Mouse (Mus musculus): ENCODE data around the gene Zfp791. TPM values are rescaled to one million over a fixed set of nuclear protein-coding genes. Genes with fewer than 3 reads are reported as not detected.

Gene Zfp791
- not detected in 4 replicates for total RNA-seq (2023)

DNA sequence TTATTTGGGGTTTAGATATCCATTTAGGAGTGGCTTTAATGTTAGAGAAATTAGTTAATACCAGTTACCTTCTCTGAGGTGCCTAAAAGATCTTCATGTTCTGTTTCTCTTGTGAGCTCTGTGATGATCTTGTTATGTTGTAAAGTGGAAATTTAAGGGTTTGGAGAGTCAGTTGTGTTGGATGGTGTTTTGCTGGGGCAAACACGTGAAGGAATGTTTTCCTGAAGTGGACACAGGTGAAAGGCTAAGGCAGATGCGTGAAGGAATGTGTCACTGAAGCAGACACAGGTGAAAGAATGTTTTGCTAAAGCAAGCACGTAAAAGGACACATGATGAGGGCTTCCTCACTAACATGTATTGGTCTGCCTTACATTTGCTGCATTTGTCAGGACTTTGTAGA is at the start of gene Zfp791:
TSS of gene Zfp791 (minus strand) at position 101 of the 400 bp plus-strand sequence.

DNA sequence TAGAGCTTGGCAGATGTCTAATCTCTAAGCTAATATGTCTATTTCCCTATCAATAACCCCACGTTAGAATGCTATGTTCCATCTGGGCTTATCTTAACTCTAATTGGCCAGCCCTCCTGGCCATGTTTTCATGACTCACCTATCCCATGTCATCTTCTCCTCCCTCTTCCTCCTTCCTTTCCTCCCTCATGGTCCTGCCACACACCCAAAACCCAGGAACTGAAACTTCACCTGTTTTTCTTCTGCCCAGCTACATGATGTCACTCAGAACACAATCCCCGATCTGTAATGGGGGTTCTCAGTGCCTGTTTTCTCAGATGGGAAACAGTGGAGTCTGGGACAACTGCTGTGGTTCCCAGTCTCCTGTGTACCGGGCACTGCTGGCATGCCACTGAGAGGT is 28.7 kb upstream of the Zfp791 start, which contains the start of gene Cks1brt:
TSS of gene Cks1brt (plus strand) at position 301 of the 400 bp plus-strand sequence.

GRCm38 (mm10) chr8:85083108-85083813 is 39.6 kb downstream of the Zfp791 start, which contains the start of gene Man2b1:
TSS of gene Man2b1 (plus strand) at chr8:85083270.

DNA sequence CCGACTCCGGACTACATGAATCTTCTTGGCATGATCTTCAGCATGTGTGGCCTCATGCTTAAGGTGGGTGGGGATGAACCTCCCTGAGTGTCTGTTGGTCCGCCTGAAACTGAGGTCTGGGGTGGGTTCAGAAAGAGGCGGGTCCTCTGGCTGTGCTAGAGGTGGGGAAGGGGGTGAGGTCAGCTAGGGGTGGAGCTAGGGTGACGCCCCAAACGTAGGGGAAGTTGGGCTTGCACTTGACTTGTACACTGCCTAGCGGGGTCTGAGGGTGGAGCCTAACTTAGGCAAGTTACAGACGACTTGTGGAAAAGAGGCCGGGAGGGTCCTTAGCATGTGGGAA is 41.7 kb downstream of the Zfp791 start, which contains the start of gene Wdr83:
TSS of gene Wdr83 (minus strand) at position 91 of the 340 bp plus-strand sequence.

GRCm38 (mm10) chr8:85080532-85081215 is 42.2 kb downstream of the Zfp791 start, which contains the start of gene Wdr83os:
TSS of gene Wdr83os (plus strand) at chr8:85080740.

GRCm38 (mm10) chr8:85071514-85072281 is 51.2 kb downstream of the Zfp791 start, which contains the start of gene Dhps:
TSS of gene Dhps (plus strand) at chr8:85071757.

DNA sequence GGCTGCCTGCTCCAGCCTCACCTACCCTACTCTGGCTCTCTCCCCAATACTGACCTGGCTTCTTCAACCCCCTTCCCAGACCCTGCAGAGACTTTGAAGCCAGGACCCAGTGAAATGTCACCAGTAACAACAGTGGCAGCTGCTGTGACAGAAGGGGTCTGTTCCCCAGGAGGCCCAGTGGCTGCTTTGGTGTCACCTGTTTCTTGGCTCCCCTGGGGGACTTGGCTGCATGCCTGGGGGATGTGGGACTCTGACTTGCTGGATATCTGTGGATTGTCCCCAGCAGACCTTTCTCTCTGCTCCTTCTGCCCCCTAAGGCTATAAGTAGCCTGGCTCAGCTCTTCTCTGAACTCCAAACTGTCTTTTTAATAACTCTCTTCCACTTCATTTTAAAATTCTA is 54.9 kb downstream of the Zfp791 start, which contains the start of gene Gm5741:
TSS of gene Gm5741 (minus strand) at position 1 of the 400 bp plus-strand sequence.

DNA sequence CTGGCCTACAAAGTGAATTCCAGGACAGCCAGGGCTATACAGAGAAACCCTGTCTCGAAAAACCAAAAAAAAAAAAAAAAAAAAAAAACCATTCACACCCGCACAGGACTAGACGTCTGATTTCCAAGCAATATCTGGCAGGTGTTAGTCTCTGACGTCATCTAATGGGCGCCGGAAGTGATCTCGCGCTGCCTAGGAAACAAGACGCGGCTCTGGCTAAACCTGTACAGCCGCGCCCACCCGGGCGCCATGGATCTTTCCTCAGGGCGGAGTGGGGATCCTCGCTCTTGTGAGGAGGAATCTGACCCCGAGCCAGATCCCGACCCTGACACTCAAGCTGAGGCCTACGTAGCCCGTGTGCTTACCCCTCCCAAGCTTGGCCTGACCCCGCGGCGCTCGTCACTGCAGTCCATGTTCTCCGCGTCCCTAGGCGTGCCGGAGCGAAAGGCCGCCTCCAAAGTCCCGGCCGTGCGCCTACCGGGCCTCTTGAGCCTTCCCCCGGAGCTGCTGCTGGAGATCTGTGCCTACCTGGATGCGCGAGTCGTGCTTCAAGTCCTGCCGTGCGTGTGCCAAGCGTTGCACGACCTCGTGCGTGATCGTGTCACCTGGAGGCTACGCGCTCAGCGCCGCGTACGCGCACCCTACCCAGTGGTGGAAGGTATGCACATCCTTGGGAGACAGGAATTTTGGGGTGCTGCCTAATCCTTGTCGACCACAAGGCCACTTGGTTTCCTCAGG is 62.8 kb downstream of the Zfp791 start, which contains the start of gene Fbxw9:
TSS of gene Fbxw9 (plus strand) at position 177 of the 738 bp plus-strand sequence.

Other genes starting within 250 kb of the Zfp791 start
- gene Gcdh, start 229.2 kb downstream of the Zfp791 start, total RNA-seq (2023): 19.0 to 33.9 TPM (median 24.8 TPM) in 4 replicates
- gene Klf1, start 221.2 kb downstream of the Zfp791 start, total RNA-seq (2023): 0.39 TPM in 1 of 4 replicates, not detected in the others
- gene Dnase2a, start 214.5 kb downstream of the Zfp791 start, total RNA-seq (2023): 56.5 to 67.9 TPM (median 65.7 TPM) in 4 replicates
- 0.18 to 0.44 TPM (median 0.31 TPM) in 4 replicates for gene Mast1, start 185.7 kb downstream of the Zfp791 start, total RNA-seq (2023)
- gene Rtbdn, start 176.1 kb downstream of the Zfp791 start, total RNA-seq (2023): not detected in 4 replicates
- gene Gm49661, start 153.7 kb downstream of the Zfp791 start, total RNA-seq (2023): 3.3 TPM in 1 of 4 replicates, not detected in the others
- 55.0 to 57.2 TPM (median 55.6 TPM) in 4 replicates for gene Prdx2, start 153.5 kb downstream of the Zfp791 start, total RNA-seq (2023)
- 24.0 to 35.1 TPM (median 26.0 TPM) in 4 replicates for gene Rnaseh2a, start 153.3 kb downstream of the Zfp791 start, total RNA-seq (2023)
- gene Junb, start 144.4 kb downstream of the Zfp791 start, total RNA-seq (2023): 1,593 to 1,983 TPM (median 1,752 TPM) in 4 replicates
- 6.7 to 9.1 TPM (median 8.3 TPM) in 4 replicates for gene Hook2, start 132.5 kb downstream of the Zfp791 start, total RNA-seq (2023)
- gene Best2, start 108.6 kb downstream of the Zfp791 start, total RNA-seq (2023): not detected in 4 replicates
- 80.7 to 99.0 TPM (median 92.9 TPM) in 4 replicates for gene Asna1, start 97.8 kb downstream of the Zfp791 start, total RNA-seq (2023)
- 194 to 214 TPM (median 210 TPM) in 4 replicates for gene Trir, start 96.3 kb downstream of the Zfp791 start, total RNA-seq (2023)
- 44.5 to 50.5 TPM (median 46.9 TPM) in 4 replicates for gene Tnpo2, start 86.2 kb downstream of the Zfp791 start, total RNA-seq (2023)
- 12.9 to 16.5 TPM (median 14.4 TPM) in 4 replicates for gene Fbxw9, start 63.0 kb downstream of the Zfp791 start, total RNA-seq (2023)
- gene Gm5741, start 55.1 kb downstream of the Zfp791 start, total RNA-seq (2023): not detected in 4 replicates
- 123 to 148 TPM (median 135 TPM) in 4 replicates for gene Dhps, start 51.3 kb downstream of the Zfp791 start, total RNA-seq (2023)
- 43.4 to 52.3 TPM (median 47.1 TPM) in 4 replicates for gene Wdr83os, start 42.4 kb downstream of the Zfp791 start, total RNA-seq (2023)
- gene Wdr83, start 41.8 kb downstream of the Zfp791 start, total RNA-seq (2023): 11.1 to 22.3 TPM (median 15.6 TPM) in 4 replicates
- gene Man2b1, start 39.8 kb downstream of the Zfp791 start, total RNA-seq (2023): 152 to 159 TPM (median 155 TPM) in 4 replicates
- not detected in 4 replicates for gene Cks1brt, start 28.8 kb upstream of the Zfp791 start, total RNA-seq (2023)
- not detected in 4 replicates for gene Olfr371, start 102.9 kb upstream of the Zfp791 start, total RNA-seq (2023)
- gene Orc6, start 176.5 kb upstream of the Zfp791 start, total RNA-seq (2023): 29.2 to 34.4 TPM (median 33.0 TPM) in 4 replicates
- gene Vps35, start 176.7 kb upstream of the Zfp791 start, total RNA-seq (2023): 73.7 to 74.9 TPM (median 74.4 TPM) in 4 replicates